Mouse (Mus musculus) megakaryocyte, embryonic 14.5 days (primary cell): ENCODE data around the gene Stat5a.

Source experiments
- FLI1 ChIP-seq: IDR thresholded peaks from 2 replicates; pipeline ENCODE4 v1.6.1; 2012; ENCODE audit warnings: low read length, inconsistent platforms, mixed read lengths
- GATA1 ChIP-seq: IDR thresholded peaks from 3 replicates; pipeline ENCODE4 v1.6.1; 2012; ENCODE audit warnings: mixed read lengths, low read length, inconsistent platforms, borderline replicate concordance

DNA sequence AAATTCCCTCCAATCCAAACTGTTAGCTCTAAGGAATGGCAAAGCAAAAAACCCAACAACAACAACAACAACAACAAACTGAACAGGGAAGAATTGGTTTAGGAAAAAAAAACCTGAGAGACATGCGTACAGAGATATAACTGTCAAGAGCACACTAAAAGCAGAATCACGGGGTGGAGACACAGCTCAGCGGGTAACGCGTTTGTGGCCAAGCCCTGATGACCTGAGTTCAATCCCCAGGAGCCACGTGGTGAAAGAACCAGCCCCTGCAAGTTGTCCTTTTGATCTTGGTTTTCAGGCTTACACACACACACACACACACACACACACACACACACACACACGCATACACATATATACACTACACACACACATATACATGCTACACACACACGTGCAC lies 40.1 kb upstream of the Stat5a start:
- no peak for TF ChIP-seq FLI1
- TF ChIP-seq GATA1: no peak
